25 mouse cellular contexts compared by ENCODE assay signal in the genomic region with DNA sequence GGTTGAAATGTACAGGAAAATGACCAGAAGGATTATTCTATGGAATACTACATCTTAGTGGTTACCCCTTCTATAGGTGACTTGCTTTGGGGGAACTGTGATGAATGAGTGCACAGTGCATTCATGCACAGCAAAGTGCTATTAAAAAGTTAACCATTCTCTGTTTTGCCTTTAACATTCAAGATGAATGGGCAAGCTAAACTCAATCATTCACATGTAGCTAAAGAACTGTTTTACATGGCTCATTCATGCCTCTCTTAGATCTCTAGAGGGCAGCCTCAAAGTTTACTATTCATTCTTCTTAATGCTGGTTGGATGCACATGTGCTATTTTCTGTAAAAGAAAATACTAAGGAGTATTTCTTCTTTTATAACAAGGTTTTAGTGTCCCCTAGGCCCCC.
DNase-seq lines count a peak whose midpoint lies in the region; ATAC-seq and TF ChIP-seq lines count a peak whose summit lies in the region.
"Had no signal": no experiment of that assay in that cellular context is flagged by ENCODE, and none has a peak within 500 bp of the region (broad histone marks: within the 10 kb centered on the region; RNA-seq: fewer than 3 reads in every experiment).

No protein-coding gene starts in this region.

- no peaks in the 10 kb centered on the region for H3K9me3 ChIP-seq in kidney, embryonic 14.5 days (ENCODE audit: control insufficient read depth, low read length)
- no peaks in the 10 kb centered on the region for H3K9me3 ChIP-seq in kidney, embryonic 16.5 days (ENCODE audit: low read length)
- H3K9me3 ChIP-seq: embryonic facial prominence, embryonic 10.5 days; embryonic facial prominence, embryonic 12.5 days; forebrain, embryonic 13.5 days; forebrain, embryonic 15.5 days; G1E had no signal

- H3K4me3 ChIP-seq in kidney, embryonic 14.5 days (ENCODE audit: low read length): no peak overlapping the region
- no peak overlapping the region for H3K4me3 ChIP-seq in kidney, embryonic 16.5 days (ENCODE audit: low read length)
- no peak overlapping the region for H3K4me3 ChIP-seq in layer of hippocampus, adult 2 months
- H3K4me3 ChIP-seq: embryonic facial prominence, embryonic 10.5 days; embryonic facial prominence, embryonic 12.5 days; forebrain, embryonic 13.5 days; forebrain, embryonic 15.5 days had no signal

- no peak overlapping the region for H3K4me2 ChIP-seq in kidney, embryonic 14.5 days (replicated peaks; ENCODE audit: low read depth, low read length)
- H3K4me2 ChIP-seq in kidney, embryonic 16.5 days (replicated peaks; ENCODE audit: low read depth, low read length): no peak overlapping the region
- H3K4me2 ChIP-seq: embryonic facial prominence, embryonic 12.5 days; forebrain, embryonic 13.5 days; forebrain, embryonic 15.5 days had no signal

- in situ Hi-C loops in Patski (cut with MboI; ENCODE audit: low pct_unique_long_range_greater_than_20kb): no loop called here

- H3K27ac ChIP-seq in kidney, embryonic 14.5 days (ENCODE audit: low read depth, low read length): no peak overlapping the region
- H3K27ac ChIP-seq in kidney, embryonic 16.5 days (ENCODE audit: low read length): no peak overlapping the region
- H3K27ac ChIP-seq in layer of hippocampus, adult 2 months: no peak overlapping the region
- H3K27ac ChIP-seq: embryonic facial prominence, embryonic 10.5 days; embryonic facial prominence, embryonic 12.5 days; forebrain, embryonic 13.5 days; forebrain, embryonic 15.5 days had no signal

- no peaks in the 10 kb centered on the region for H3K4me1 ChIP-seq in kidney, embryonic 14.5 days (ENCODE audit: control insufficient read depth, insufficient read depth, low read length)
- peaks cover 16% of the 10 kb centered on the region for H3K4me1 ChIP-seq in kidney, embryonic 16.5 days (ENCODE audit: insufficient read depth, low read length)
- H3K4me1 ChIP-seq: embryonic facial prominence, embryonic 12.5 days had no signal

- TF ChIP-seq CTCF in layer of hippocampus, adult 2 months (conservative IDR thresholded peaks at IDR 0.05): peak; percentile 14; the same call in 1 of the 2 replicates
- peak; percentile 15 for TF ChIP-seq CTCF in Patski (IDR thresholded peaks at IDR 0.05)

- POLR2A ChIA-PET in Patski (lab: Charles Lee): no interaction called here

- H3K36me3 ChIP-seq in kidney, embryonic 14.5 days (ENCODE audit: control insufficient read depth, insufficient read depth, low read length): no peaks in the 10 kb centered on the region
- H3K36me3 ChIP-seq in kidney, embryonic 16.5 days (ENCODE audit: insufficient read depth, low read length): no peaks in the 10 kb centered on the region
- H3K36me3 ChIP-seq: embryonic facial prominence, embryonic 10.5 days; embryonic facial prominence, embryonic 12.5 days; forebrain, embryonic 15.5 days; G1E had no signal

- no peaks in the 10 kb centered on the region for H3K27me3 ChIP-seq in kidney, embryonic 14.5 days (ENCODE audit: control insufficient read depth, insufficient read depth, low read length)
- H3K27me3 ChIP-seq in kidney, embryonic 16.5 days (ENCODE audit: insufficient read depth, low read length): peaks cover 9% of the 10 kb centered on the region; the same call in 1 of the 2 replicates
- H3K27me3 ChIP-seq in Patski: no peaks in the 10 kb centered on the region
- H3K27me3 ChIP-seq: CH12.LX; embryonic facial prominence, embryonic 12.5 days; forebrain, embryonic 15.5 days had no signal

- no peak overlapping the region for H3K9ac ChIP-seq in kidney, embryonic 14.5 days (ENCODE audit: low read depth, low read length)
- H3K9ac ChIP-seq in kidney, embryonic 16.5 days (replicated peaks; ENCODE audit: low read length): no peak overlapping the region
- H3K9ac ChIP-seq: embryonic facial prominence, embryonic 12.5 days; forebrain, embryonic 13.5 days; forebrain, embryonic 15.5 days had no signal

- DNase-seq in kidney, postnatal 25 days: no peak
- DNase-seq in kidney, postnatal 4 days: no peak
- DNase-seq in layer of hippocampus, adult 2 months (ENCODE audit: low spot score in 2 of 2): no peak
- DNase-seq in layer of hippocampus, postnatal 14 days (ENCODE audit: low spot score in 2 of 2): no peak
- no peak for DNase-seq in Patski (ENCODE audit: low read depth, low spot score)
- no peak for DNase-seq in right cerebral cortex, adult 2 months (ENCODE audit: low spot score in 2 of 2)
- DNase-seq: adrenal gland, adult 8-10 months; adrenal gland, postnatal 14 days; adrenal gland, postnatal 36 days; B cell, adult 2 months; cerebellum, adult 11-12 months; cerebellum, adult 2 months; cerebellum, adult 9-10 months; cerebellum, postnatal 10 days; cerebellum, postnatal 25 days had no signal

- ATAC-seq in kidney, embryonic 14.5 days (ENCODE audit: low FRiP score, low TSS enrichment): peak; percentile 71; the same call in 1 of the 2 replicates
- peak; percentile 76 for ATAC-seq in kidney, embryonic 16.5 days (ENCODE audit: low FRiP score, low TSS enrichment)
- ATAC-seq in Patski: peak; percentile 52
- ATAC-seq: activated CD4-positive, CD25-positive, alpha-beta regulatory T cell, adult 4 months; CD4-positive, CD25-positive, alpha-beta regulatory T cell, adult 4 months; forebrain, embryonic 13.5 days; forebrain, embryonic 15.5 days had no signal

- CTCF ChIA-PET in Patski (lab: Charles Lee): no interaction called here
